Mouse (Mus musculus): ENCODE measurements around the gene 2310034G01Rik. TPM values are rescaled to one million over a fixed set of nuclear protein-coding genes. Genes with fewer than 3 reads are reported as not detected.
A peak's percentile ranks its signal among the peaks of the same experiment; 100 is the strongest.

Gene 2310034G01Rik
- total and polyA plus RNA-seq, 3 experiments, result 1.1 to 1.6 (median 1.4) TPM

DNA sequence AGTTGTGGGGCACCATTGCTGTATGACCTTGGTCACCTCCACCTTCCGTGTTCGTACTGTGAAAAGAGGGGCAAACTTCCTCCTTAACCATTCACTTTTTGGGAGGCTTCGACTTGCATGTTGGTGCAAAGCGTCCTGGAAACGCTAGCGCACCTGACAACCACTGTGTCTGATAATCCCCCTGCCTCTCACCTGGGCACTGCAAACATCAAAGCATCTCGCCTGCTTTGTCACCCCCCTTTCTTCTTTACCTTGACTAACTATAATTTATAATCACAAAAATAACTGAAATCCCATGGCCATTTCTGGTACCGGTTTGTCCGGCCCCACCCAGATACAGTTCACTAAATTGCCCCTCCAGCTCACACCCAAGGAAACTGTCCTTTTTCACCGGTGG is 44.6 kb upstream of the 2310034G01Rik start:
- Histone ChIP-seq H3K79me2 (replicated peaks; ENCODE audit: control insufficient read depth, extremely low read depth, insufficient read depth, poor library complexity, severe bottlenecking) (peaks cover 54% of the 10 kb centered on the region), H3K27me3 (replicated peaks) (no peaks in the 10 kb centered on the region), H3K4me3 (replicated peaks in 1 of 3; ENCODE audit: low read depth in 2 of 3, low read length in 2 of 3, poor library complexity in 1 of 3) (peak overlapping the region; percentile 83 to 89 (median 89)), H3K9me3 (replicated peaks; ENCODE audit: low read length) (no peaks in the 10 kb centered on the region), H3K36me3 (replicated peaks in 1 of 2; ENCODE audit: control insufficient read depth in 1 of 2, insufficient read depth in 1 of 2, low read length in 1 of 2) (peaks cover 3 to 25% of the 10 kb centered on the region in 2 experiments), H3K4me1 (ENCODE audit: control insufficient read depth in 1 of 2, insufficient read depth in 2 of 2) (peaks cover 8 to 36% of the 10 kb centered on the region in 2 experiments), H3K4me2 (ENCODE audit: insufficient read depth, low read depth, poor library complexity, severe bottlenecking) (peak overlapping the region; percentile 84), H3K27ac (ENCODE audit: insufficient read depth, low read depth) (no peak overlapping the region), H3K9ac (ENCODE audit: insufficient read depth, low read depth) (peak overlapping the region; percentile 50)
- TF ChIP-seq NELFE (IDR thresholded peaks at IDR 0.05; ENCODE audit: low read depth, low read length), result peak; percentile 46; the same call in 1 of the 2 replicates
- no peak for TF ChIP-seq RAD21 (IDR thresholded peaks at IDR 0.05; ENCODE audit: low read depth, low read length)
- dilution Hi-C loops (cut with MboI; ENCODE audit: extremely low pct_ligation_motif_present, extremely low pct_unique_long_range_greater_than_20kb, low sequenced_read_pairs) (no loop called here), in situ Hi-C loops (cut with MboI; ENCODE audit: low pct_ligation_motif_present, low pct_unique_long_range_greater_than_20kb, low sequenced_read_pairs) (loop anchor here (5.0 to 10.0 kb wide), 3 partner anchors 37 to 190 kb away; no protein-coding TSS in a partner anchor)
- DNase-seq (ENCODE audit: extremely low read depth), result no peak

DNA sequence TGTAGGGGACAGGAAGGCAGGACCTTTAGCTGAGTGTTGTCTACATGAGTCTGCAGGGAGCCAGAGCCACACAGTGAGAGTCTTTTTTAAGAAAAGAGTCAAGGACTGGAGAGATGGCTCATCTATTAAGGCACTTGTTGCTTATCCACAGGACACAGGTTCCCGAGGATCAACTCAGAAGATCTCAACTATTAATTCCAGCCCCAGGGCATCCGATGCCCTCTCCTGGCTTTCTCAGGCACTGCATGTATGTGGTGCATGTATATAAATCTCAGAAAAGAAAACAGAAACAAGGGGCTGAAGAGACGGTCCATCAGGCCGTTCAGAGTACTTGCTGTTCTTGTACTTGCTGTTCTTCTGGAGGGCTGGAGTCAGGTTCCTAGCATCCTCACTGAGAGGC is 41.9 kb upstream of the 2310034G01Rik start:
- dilution Hi-C loops (cut with MboI; ENCODE audit: extremely low pct_ligation_motif_present, extremely low pct_unique_long_range_greater_than_20kb, low sequenced_read_pairs), result no loop called here
- peaks cover 15 to 46% of the 10 kb centered on the region in 2 experiments for H3K36me3 ChIP-seq (replicated peaks in 1 of 2; ENCODE audit: control insufficient read depth in 1 of 2, insufficient read depth in 1 of 2, low read length in 1 of 2)
- DNase-seq (ENCODE audit: extremely low read depth), result peak; percentile 61
- H3K9ac ChIP-seq (ENCODE audit: insufficient read depth, low read depth), result no peak overlapping the region
- peaks cover 60% of the 10 kb centered on the region for H3K79me2 ChIP-seq (replicated peaks; ENCODE audit: control insufficient read depth, extremely low read depth, insufficient read depth, poor library complexity, severe bottlenecking)
- H3K27me3 ChIP-seq (replicated peaks), result no peaks in the 10 kb centered on the region
- TF ChIP-seq MXI1 (IDR thresholded peaks at IDR 0.05; ENCODE audit: low read depth, low read length) (no peak), MAFK (IDR thresholded peaks at IDR 0.05; ENCODE audit: insufficient replicate concordance, low read length) (no peak), RAD21 (IDR thresholded peaks at IDR 0.05; ENCODE audit: low read depth, low read length) (peak; percentile 48), SMC3 (IDR thresholded peaks at IDR 0.05; ENCODE audit: low read depth, low read length) (peak; percentile 47), NRF1 (IDR thresholded peaks at IDR 0.05; ENCODE audit: low read depth, low read length) (no peak), POLR2AphosphoS2 (IDR thresholded peaks at IDR 0.05; ENCODE audit: low read depth, low read length) (no peak), MYC (IDR thresholded peaks at IDR 0.05; ENCODE audit: low read depth, low read length) (no peak), CTCF (conservative IDR thresholded peaks at IDR 0.05 in 1 of 2, IDR thresholded peaks at IDR 0.05 in 1 of 2; ENCODE audit: low read depth in 2 of 2, low read length in 2 of 2) (peak; percentile 50 to 69)
- no peaks in the 10 kb centered on the region for H3K9me3 ChIP-seq (replicated peaks; ENCODE audit: low read length)
- no peak overlapping the region for H3K4me3 ChIP-seq (replicated peaks in 1 of 3; ENCODE audit: low read depth in 2 of 3, low read length in 2 of 3, poor library complexity in 1 of 3)
- no peak overlapping the region for H3K4me2 ChIP-seq (ENCODE audit: insufficient read depth, low read depth, poor library complexity, severe bottlenecking)
- no peak overlapping the region for H3K27ac ChIP-seq (ENCODE audit: insufficient read depth, low read depth)
- peaks cover 2 to 21% of the 10 kb centered on the region in 2 experiments; a peak in 2 of 4 replicates for H3K4me1 ChIP-seq (ENCODE audit: control insufficient read depth in 1 of 2, insufficient read depth in 2 of 2)
- in situ Hi-C loops (cut with MboI; ENCODE audit: low pct_ligation_motif_present, low pct_unique_long_range_greater_than_20kb, low sequenced_read_pairs), result loop anchor here (5.0 to 10.0 kb wide), 2 partner anchors 35 to 193 kb away; no protein-coding TSS in a partner anchor

DNA sequence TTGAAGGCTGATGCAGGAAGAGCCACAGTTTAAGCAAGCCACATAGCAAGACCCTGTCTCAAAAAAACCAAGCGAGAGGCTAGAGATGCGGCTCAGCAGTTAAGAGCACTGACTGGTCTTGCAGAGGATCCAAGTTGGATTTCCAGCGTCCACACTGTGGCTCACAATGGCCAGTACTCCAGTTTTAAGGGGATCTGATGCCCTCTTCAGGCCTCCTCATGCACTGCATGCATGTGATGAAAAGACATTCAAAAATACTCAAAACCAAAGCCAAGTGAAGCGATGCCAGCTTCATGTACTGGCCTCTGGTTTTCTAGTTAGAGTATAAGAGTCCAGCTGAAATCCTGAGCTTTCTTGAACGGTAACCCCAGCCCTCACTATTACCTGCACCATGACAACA is 39.8 kb upstream of the 2310034G01Rik start:
- Histone ChIP-seq H3K4me1 (ENCODE audit: control insufficient read depth in 1 of 2, insufficient read depth in 2 of 2) (peaks cover 2 to 21% of the 10 kb centered on the region in 2 experiments; a peak in 2 of 4 replicates), H3K9me3 (replicated peaks; ENCODE audit: low read length) (no peaks in the 10 kb centered on the region), H3K27me3 (replicated peaks) (no peaks in the 10 kb centered on the region), H3K79me2 (replicated peaks; ENCODE audit: control insufficient read depth, extremely low read depth, insufficient read depth, poor library complexity, severe bottlenecking) (peaks cover 60% of the 10 kb centered on the region), H3K4me2 (ENCODE audit: insufficient read depth, low read depth, poor library complexity, severe bottlenecking) (no peak overlapping the region), H3K4me3 (replicated peaks in 1 of 3; ENCODE audit: low read depth in 2 of 3, low read length in 2 of 3, poor library complexity in 1 of 3) (no peak overlapping the region), H3K9ac (ENCODE audit: insufficient read depth, low read depth) (no peak overlapping the region), H3K27ac (ENCODE audit: insufficient read depth, low read depth) (no peak overlapping the region), H3K36me3 (replicated peaks in 1 of 2; ENCODE audit: control insufficient read depth in 1 of 2, insufficient read depth in 1 of 2, low read length in 1 of 2) (peaks cover 20 to 61% of the 10 kb centered on the region in 2 experiments)
- dilution Hi-C loops (cut with MboI; ENCODE audit: extremely low pct_ligation_motif_present, extremely low pct_unique_long_range_greater_than_20kb, low sequenced_read_pairs), result no loop called here
- in situ Hi-C loops (cut with MboI; ENCODE audit: low pct_ligation_motif_present, low pct_unique_long_range_greater_than_20kb, low sequenced_read_pairs), result loop anchor here (5.0 to 10.0 kb wide), 2 partner anchors 33 to 195 kb away; no protein-coding TSS in a partner anchor
- DNase-seq (ENCODE audit: extremely low read depth), result no peak
- TF ChIP-seq RAD21 (IDR thresholded peaks at IDR 0.05; ENCODE audit: low read depth, low read length) (peak; percentile 15), CTCF (conservative IDR thresholded peaks at IDR 0.05 in 1 of 2, IDR thresholded peaks at IDR 0.05 in 1 of 2; ENCODE audit: low read depth in 2 of 2, low read length in 2 of 2) (peak; percentile 41 to 42; a peak in 2 of 4 replicates), POLR2A (IDR thresholded peaks at IDR 0.05; ENCODE audit: low read depth, low read length) (no peak)
